Mouse (Mus musculus) limb, embryonic 14.5 days (tissue): ENCODE measurements at regions not wholly inside any gene's neighbourhood (a gene's known extent, or its start where the extent isn't known, plus 50 kb on each side); places are given as distances from the start of the nearest gene placed in this dataset.

Experiments
- ATAC-seq: fragments of 200-750 bp; cut with Nextera tagmentation; 2 replicates; pipeline ENCODE4 v1.8.0; 2017; ENCODE audit warnings: low read depth, moderate number of reproducible peaks, moderate TSS enrichment; ENCODE audit not compliant: low FRiP score
- DNase-seq: peaks from one replicate; pipeline ENCODE4 v3.0.0-alpha.2; 2015; ENCODE audit warnings: low spot score
- H3K27ac ChIP-seq: fragments of 300-500 bp; sonication (generic); replicated peaks from 2 replicates; pipeline ENCODE4 v1.5.1; 2014; ENCODE audit warnings: low read depth, mild to moderate bottlenecking, low read length, moderate library complexity, mixed read lengths
- H3K27me3 ChIP-seq: fragments of 300-500 bp; sonication (generic); 2 replicates; pipeline ENCODE4 v1.6.1; 2014; ENCODE audit warnings: low read length, mixed read lengths; ENCODE audit not compliant: control insufficient read depth, insufficient read depth
- H3K36me3 ChIP-seq: fragments of 300-500 bp; sonication (generic); 2 replicates; pipeline ENCODE4 v1.6.1; 2014; ENCODE audit warnings: mild to moderate bottlenecking, low read length, moderate library complexity, mixed read lengths; ENCODE audit not compliant: control insufficient read depth, insufficient read depth
- H3K4me1 ChIP-seq: fragments of 300-500 bp; sonication (generic); 2 replicates; pipeline ENCODE4 v1.6.1; 2014; ENCODE audit warnings: antibody characterized with exemption, low read length, mixed read lengths; ENCODE audit not compliant: control insufficient read depth, insufficient read depth
- H3K4me2 ChIP-seq: fragments of 300-500 bp; sonication (generic); replicated peaks from 2 replicates; pipeline ENCODE4 v1.6.1; 2014; ENCODE audit warnings: low read depth, mild to moderate bottlenecking, low read length, moderate library complexity; ENCODE audit not compliant: severe bottlenecking
- H3K4me3 ChIP-seq: fragments of 300-500 bp; sonication (generic); replicated peaks from 2 replicates; pipeline ENCODE4 v1.5.1; 2014; ENCODE audit warnings: low read length
- H3K9ac ChIP-seq: fragments of 300-500 bp; sonication (generic); 2 replicates; pipeline ENCODE4 v1.6.1; 2014; ENCODE audit warnings: mild to moderate bottlenecking, low read depth, low read length, moderate library complexity; ENCODE audit not compliant: severe bottlenecking
- H3K9me3 ChIP-seq: fragments of 300-500 bp; sonication (generic); 2 replicates; pipeline ENCODE4 v1.6.1; 2016; ENCODE audit warnings: low read length; ENCODE audit not compliant: control insufficient read depth
- POLR2A ChIP-seq: fragments of 200-500 bp; IDR thresholded peaks from 2 replicates; pipeline ENCODE4 v1.8.0; 2012; ENCODE audit warnings: inconsistent platforms, mild to moderate bottlenecking, moderate library complexity, borderline replicate concordance; ENCODE audit not compliant: insufficient read depth, insufficient read length; ENCODE audit errors: extremely low read depth
- WGBS: fragments of 180-500 bp; shearing (Covaris S2); extraction: QIAGEN DNeasy Blood & Tissue Kit; methylation state at CpG from one replicate; pipeline ENCODE4 v1.1.7; 2014; 5-methylcytosine and 5-hydroxymethylcytosine counted together

DNA sequence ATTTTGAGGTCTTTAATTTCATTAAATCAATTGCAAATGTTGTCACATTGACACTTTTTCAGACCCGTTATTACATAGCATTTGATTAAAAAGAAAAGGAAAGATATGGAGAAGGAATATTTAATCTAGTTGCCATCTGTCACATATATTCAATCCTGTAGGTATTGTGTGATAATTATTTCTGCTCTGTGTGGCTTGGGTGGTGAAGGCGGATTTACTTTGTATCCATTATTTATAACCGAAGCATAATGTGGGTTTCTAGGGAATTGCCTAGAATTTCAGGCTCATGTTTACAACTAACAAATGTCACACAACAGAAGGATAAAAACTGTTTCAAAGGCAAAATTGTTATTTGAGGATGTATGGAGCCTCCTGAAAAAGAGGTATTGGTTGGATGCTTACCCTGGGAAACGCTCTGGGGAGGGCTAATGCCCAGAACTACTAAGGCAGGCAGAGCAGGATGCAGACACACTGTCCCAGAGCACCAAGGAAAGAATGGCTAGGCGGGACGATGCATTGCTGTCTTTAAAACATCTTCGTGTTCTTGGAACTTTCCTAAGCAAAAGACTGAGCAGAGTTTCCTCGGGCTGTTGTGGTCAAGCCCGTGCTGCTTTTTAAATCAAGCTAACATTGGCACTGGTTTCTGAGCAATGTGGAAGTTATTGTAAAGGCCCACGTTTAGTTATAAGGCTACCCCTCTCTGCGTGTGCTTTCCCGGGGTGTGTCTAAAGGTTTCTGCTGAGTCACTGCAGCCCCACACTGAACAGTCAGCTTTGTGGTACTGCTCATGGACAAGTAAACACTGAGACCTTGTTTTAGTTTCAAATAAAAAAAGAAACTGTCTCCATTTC, 105.8 kb upstream of the Sgk1 start:
- no peak for TF ChIP-seq POLR2A
- H3K27me3 ChIP-seq, result no peaks in the 10 kb centered on the region
- WGBS, result 62% methylated on average over 12 of the region's 12 CpGs

GRCm38 (mm10) chr10:21776762-21777080, 105.3 kb upstream of the Sgk1 start:
- Histone ChIP-seq H3K36me3 (no peaks in the 10 kb centered on the region), H3K4me2 (no peak overlapping the region), H3K27me3 (no peaks in the 10 kb centered on the region), H3K9me3 (no peaks in the 10 kb centered on the region), H3K4me3 (no peak overlapping the region), H3K4me1 (no peaks in the 10 kb centered on the region), H3K27ac (no peak overlapping the region), H3K9ac (no peak overlapping the region)
- ATAC-seq, result no peak
- TF ChIP-seq POLR2A, result no peak
- DNase-seq, result no peak
- 79% methylated on average over 8 of the region's 8 CpGs for WGBS

More for the DNA sequence above, 105.8 kb upstream of the Sgk1 start:
- H3K4me1 ChIP-seq, result no peaks in the 10 kb centered on the region
- H3K9me3 ChIP-seq, result no peaks in the 10 kb centered on the region
- no peak overlapping the region for H3K4me2 ChIP-seq
- no peaks in the 10 kb centered on the region for H3K36me3 ChIP-seq
- H3K4me3 ChIP-seq, result no peak overlapping the region
- H3K9ac ChIP-seq, result no peak overlapping the region
- no peak overlapping the region for H3K27ac ChIP-seq
- ATAC-seq (no peak), DNase-seq (no peak)

GRCm38 (mm10) chr10:21777103-21777502, 104.9 kb upstream of the Sgk1 start:
- no peaks in the 10 kb centered on the region for H3K9me3 ChIP-seq
- no peak overlapping the region for H3K4me2 ChIP-seq
- H3K36me3 ChIP-seq, result no peaks in the 10 kb centered on the region
- H3K27ac ChIP-seq, result no peak overlapping the region
- H3K4me3 ChIP-seq, result no peak overlapping the region
- H3K4me1 ChIP-seq, result no peaks in the 10 kb centered on the region
- ATAC-seq (no peak), DNase-seq (no peak)
- no peak overlapping the region for H3K9ac ChIP-seq
- no peak for TF ChIP-seq POLR2A
- no peaks in the 10 kb centered on the region for H3K27me3 ChIP-seq
- WGBS, result 94% methylated on average over 3 of the region's 3 CpGs

GRCm38 (mm10) chr10:21783478-21783877, 98.5 kb upstream of the Sgk1 start:
- WGBS, result 94% methylated on average over 7 of the region's 7 CpGs
- Histone ChIP-seq H3K36me3 (no peaks in the 10 kb centered on the region), H3K4me3 (no peak overlapping the region), H3K4me1 (no peaks in the 10 kb centered on the region), H3K9me3 (no peaks in the 10 kb centered on the region), H3K9ac (no peak overlapping the region), H3K27ac (no peak overlapping the region), H3K4me2 (no peak overlapping the region), H3K27me3 (no peaks in the 10 kb centered on the region)
- ATAC-seq (no peak), DNase-seq (no peak)
- TF ChIP-seq POLR2A, result no peak

DNA sequence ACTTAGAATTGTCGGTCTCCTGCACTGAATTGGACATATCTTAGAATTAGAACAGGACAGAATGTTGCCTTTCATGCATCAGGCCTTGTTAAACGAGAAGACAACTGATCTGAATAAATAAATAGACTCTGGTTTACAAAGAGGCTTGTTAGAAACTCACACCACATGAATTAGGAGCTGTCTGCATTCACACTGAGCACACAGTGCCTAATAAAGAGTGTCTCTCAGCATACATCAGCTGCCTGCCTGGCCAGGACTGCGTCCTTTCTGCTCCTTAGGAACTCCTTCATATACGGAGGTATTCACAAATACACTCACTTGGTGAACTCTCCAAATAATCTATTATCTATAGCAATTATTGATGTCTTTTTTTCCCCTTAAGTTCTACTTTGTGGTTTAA, 96.9 kb upstream of the Sgk1 start:
- no peak for TF ChIP-seq POLR2A

More for the DNA sequence above, 96.9 kb upstream of the Sgk1 start:
- Histone ChIP-seq H3K4me3 (no peak overlapping the region), H3K9me3 (no peaks in the 10 kb centered on the region), H3K36me3 (no peaks in the 10 kb centered on the region), H3K9ac (no peak overlapping the region), H3K27ac (no peak overlapping the region), H3K27me3 (no peaks in the 10 kb centered on the region), H3K4me2 (no peak overlapping the region), H3K4me1 (no peaks in the 10 kb centered on the region)
- 75% methylated on average over 4 of the region's 4 CpGs for WGBS
- DNase-seq (no peak), ATAC-seq (no peak)
